Comparison of ENCODE assay signal across 8 mouse cellular contexts in genomic region chr14:20180751-20181162, GRCm38 (mm10). TPM values are rescaled to one million over a fixed set of nuclear protein-coding genes. Genes with fewer than 3 reads are reported as not detected.
DNase-seq lines count a peak whose midpoint lies in the region; ATAC-seq and TF ChIP-seq lines count a peak whose summit lies in the region.

No protein-coding gene starts in this region.

- H3K36me3 ChIP-seq in kidney, embryonic 15.5 days, result no peaks in the 10 kb centered on the region
- H3K36me3 ChIP-seq in liver, embryonic 11.5 days (ENCODE audit: control insufficient read depth, insufficient read depth, low read length), result no peaks in the 10 kb centered on the region
- no peaks in the 10 kb centered on the region for H3K36me3 ChIP-seq in midbrain, postnatal 0 days (ENCODE audit: insufficient read depth, low read length)

- TF ChIP-seq CTCF in midbrain, postnatal 0 days (IDR thresholded peaks at IDR 0.05), result no peak

- no peaks in the 10 kb centered on the region for H3K9me3 ChIP-seq in kidney, embryonic 15.5 days (replicated peaks)
- H3K9me3 ChIP-seq in liver, embryonic 11.5 days (ENCODE audit: control insufficient read depth, low read length), result no peaks in the 10 kb centered on the region
- H3K9me3 ChIP-seq in midbrain, postnatal 0 days (ENCODE audit: low read length), result no peaks in the 10 kb centered on the region

- under 1% methylated on average over 24 of the region's 24 CpGs for WGBS in kidney, embryonic 15.5 days
- WGBS in liver, embryonic 11.5 days, result 0% methylated on average over 24 of the region's 24 CpGs
- 0% methylated on average over 24 of the region's 24 CpGs for whole genome bisulfite sequencing in midbrain, postnatal 0 days

- H3K27ac ChIP-seq in kidney, embryonic 15.5 days, result peak overlapping the region; percentile 54; the same call in 1 of the 2 replicates
- H3K27ac ChIP-seq in liver, embryonic 11.5 days (ENCODE audit: low read depth, low read length), result peak overlapping the region; percentile 67
- no peak overlapping the region for H3K27ac ChIP-seq in midbrain, postnatal 0 days (ENCODE audit: low read depth, low read length)

- ATAC-seq in kidney, embryonic 15.5 days (replicated peaks; ENCODE audit: low FRiP score), result 0 out of 2 replicates have a peak, but pooled peaks have one; percentile 2
- peak; percentile 76 for ATAC-seq in liver, embryonic 11.5 days (replicated peaks; ENCODE audit: low FRiP score)
- no peak for ATAC-seq in midbrain, postnatal 0 days (ENCODE audit: low FRiP score)

- peak overlapping the region; percentile 67 for H3K4me3 ChIP-seq in kidney, embryonic 15.5 days (replicated peaks)
- peak overlapping the region; percentile 66 for H3K4me3 ChIP-seq in liver, embryonic 11.5 days (ENCODE audit: low read depth, low read length)
- H3K4me3 ChIP-seq in midbrain, postnatal 0 days (ENCODE audit: low read depth, low read length), result peak overlapping the region; percentile 55

- intact Hi-C loops in heart, postnatal 10 days (cut with DNase I), result loop anchor here (5.0 kb wide), 1 partner anchor 63 kb away; no protein-coding TSS in a partner anchor

- peaks cover 58% of the 10 kb centered on the region for H3K4me1 ChIP-seq in kidney, embryonic 15.5 days
- H3K4me1 ChIP-seq in liver, embryonic 11.5 days (replicated peaks; ENCODE audit: control insufficient read depth, insufficient read depth, low read length), result peaks cover 25% of the 10 kb centered on the region
- H3K4me1 ChIP-seq in midbrain, postnatal 0 days (ENCODE audit: insufficient read depth, low read length), result peaks cover 3% of the 10 kb centered on the region; the same call in 1 of the 2 replicates

- DNase-seq in kidney, adult 9 months, result no peak
- peak; percentile 47 for DNase-seq in embryo, embryonic 10 days (ENCODE audit: low spot score)
- DNase-seq in heart, postnatal 10 days, result peak; percentile 40 to 46
- DNase-seq in liver, embryonic 11.5 days (ENCODE audit: low spot score), result peak; percentile 64
- no peak for DNase-seq in midbrain, postnatal 0 days (ENCODE audit: low spot score)
- DNase-seq in thymus, postnatal 4 days, result peak; percentile 59
- DNase-seq in layer of hippocampus, postnatal 10 days (ENCODE audit: low spot score in 2 of 2), result no peak

- peak overlapping the region; percentile 42 for H3K9ac ChIP-seq in kidney, embryonic 15.5 days
- peak overlapping the region; percentile 77 for H3K9ac ChIP-seq in liver, embryonic 11.5 days (ENCODE audit: low read depth, low read length)
- H3K9ac ChIP-seq in midbrain, postnatal 0 days (replicated peaks; ENCODE audit: low read length, poor library complexity, severe bottlenecking), result no peak overlapping the region

- no peaks in the 10 kb centered on the region for H3K27me3 ChIP-seq in kidney, embryonic 15.5 days
- no peaks in the 10 kb centered on the region for H3K27me3 ChIP-seq in liver, embryonic 11.5 days (replicated peaks; ENCODE audit: control insufficient read depth, insufficient read depth, low read length)
- 0 out of 2 replicates have a peak, but pooled peaks cover 4% of the 10 kb centered on the region for H3K27me3 ChIP-seq in midbrain, postnatal 0 days (ENCODE audit: insufficient read depth, low read length)

- H3K4me2 ChIP-seq in kidney, embryonic 15.5 days, result peak overlapping the region; percentile 91
- H3K4me2 ChIP-seq in liver, embryonic 11.5 days, result peak overlapping the region; percentile 95
- H3K4me2 ChIP-seq in midbrain, postnatal 0 days (ENCODE audit: low read depth, low read length, poor library complexity, severe bottlenecking), result peak overlapping the region; percentile 93

RNA-seq across cellular contexts. Expression of gene Kcnk5, which starts 0.9 kb away (rescaled TPM):
- polyA plus RNA-seq in kidney, embryonic 15.5 days (2015; fragmentation: Nextera tagmentation; extraction: Ambion mirVana), result 15.8 and 17.3 TPM in 2 replicates
- 1 to 10 TPM; 1.1 to 1.4 TPM for total RNA-seq in heart, postnatal 10 days (2021)
- polyA plus RNA-seq in liver, embryonic 11.5 days (2014; fragmentation: Nextera tagmentation; extraction: Ambion mirVana), result 9.6 and 10.1 TPM in 2 replicates
- total RNA-seq in midbrain, postnatal 0 days (2014; rRNA removed), result 0.99 and 1.0 TPM in 2 replicates
- 0.70 and 0.80 TPM in 2 replicates for polyA plus RNA-seq in midbrain, postnatal 0 days (2015; fragmentation: Nextera tagmentation; extraction: Ambion mirVana)
- total RNA-seq in layer of hippocampus, postnatal 10 days (2021), result under 1 TPM; 0.21 to 0.33 TPM

RNA-seq across cellular contexts. Expression of gene Saysd1, which starts 42.4 kb away (rescaled TPM):
- 11.1 and 12.3 TPM in 2 replicates for polyA plus RNA-seq in kidney, embryonic 15.5 days (2015; fragmentation: Nextera tagmentation; extraction: Ambion mirVana)
- 1 to 10 TPM; 2.5 to 2.8 TPM for total RNA-seq in heart, postnatal 10 days (2021)
- polyA plus RNA-seq in liver, embryonic 11.5 days (2014; fragmentation: Nextera tagmentation; extraction: Ambion mirVana), result 7.7 TPM in 2 replicates
- 3.8 and 4.9 TPM in 2 replicates for total RNA-seq in midbrain, postnatal 0 days (2014; rRNA removed)
- 8.6 and 9.8 TPM in 2 replicates for polyA plus RNA-seq in midbrain, postnatal 0 days (2015; fragmentation: Nextera tagmentation; extraction: Ambion mirVana)
- 1 to 10 TPM; 4.8 to 5.0 TPM for total RNA-seq in layer of hippocampus, postnatal 10 days (2021)

Comparison
In these comparisons a context has a peak if more than half of its experiments do, and no peak if none do; other contexts are left out.
1. DNase-seq: peak in embryo, embryonic 10 days (single experiment), heart, postnatal 10 days (2 of 2), liver, embryonic 11.5 days (single experiment) and thymus, postnatal 4 days (single experiment); none in kidney, adult 9 months (single experiment), midbrain, postnatal 0 days (single experiment) and layer of hippocampus, postnatal 10 days (0 of 2).
2. Peak in every context shown above with its lines, with median percentiles within 50 percentile points of each other: H3K4me2 ChIP-seq and H3K4me3 ChIP-seq.